Mouse (Mus musculus) E14TG2a.4 (cell line): ENCODE data around the gene Efcab7.

Source experiments
- CTCF ChIP-seq: conservative IDR thresholded peaks from 2 replicates; pipeline ENCODE4 v1.5.1; 2014; ENCODE audit warnings: low read length
- NANOG ChIP-seq: IDR thresholded peaks from 2 replicates; pipeline ENCODE4 v1.6.1; 2014; ENCODE audit warnings: borderline replicate concordance, low read length, mixed read lengths

GRCm38 (mm10) chr4:99959308-99959707 is 130.3 kb downstream of the Efcab7 start:
- TF ChIP-seq CTCF (no peak), NANOG (no peak)
